Mouse (Mus musculus) v-Abl transformed pro-B cells (cell line): ENCODE data around the gene Poc1a.

Experiments used
- in situ Hi-C, 2 experiments: fragments of 400-800 bp; cut with MboI; formaldehyde crosslinking; loops; one replicate each; pipeline ENCODE4 v1.15.1; 2025; ENCODE audit not compliant: unreplicated experiment in 2 of 2

The Poc1a gene

DNA sequence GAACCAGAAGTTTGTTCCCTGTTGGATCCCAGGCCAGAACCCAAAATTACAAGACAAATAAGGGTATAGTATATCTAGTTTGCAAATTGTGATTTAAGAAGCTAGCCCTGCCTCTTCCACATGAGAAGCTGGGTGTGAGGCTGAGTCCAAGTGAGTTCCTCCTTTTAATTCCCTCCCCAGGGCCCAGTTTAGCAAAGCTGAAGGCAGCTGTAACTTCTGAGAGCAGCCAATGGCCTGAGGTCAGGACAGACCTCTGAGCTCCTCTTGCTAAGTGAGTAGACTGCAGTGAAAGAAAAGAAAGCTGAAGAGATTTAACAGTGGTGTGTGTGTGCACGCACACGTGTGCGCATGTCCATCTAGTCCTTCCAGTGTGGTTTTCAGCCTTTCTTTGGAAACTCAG, 41.6 kb downstream of the Poc1a start:
- in situ Hi-C loops = no loop called here

DNA sequence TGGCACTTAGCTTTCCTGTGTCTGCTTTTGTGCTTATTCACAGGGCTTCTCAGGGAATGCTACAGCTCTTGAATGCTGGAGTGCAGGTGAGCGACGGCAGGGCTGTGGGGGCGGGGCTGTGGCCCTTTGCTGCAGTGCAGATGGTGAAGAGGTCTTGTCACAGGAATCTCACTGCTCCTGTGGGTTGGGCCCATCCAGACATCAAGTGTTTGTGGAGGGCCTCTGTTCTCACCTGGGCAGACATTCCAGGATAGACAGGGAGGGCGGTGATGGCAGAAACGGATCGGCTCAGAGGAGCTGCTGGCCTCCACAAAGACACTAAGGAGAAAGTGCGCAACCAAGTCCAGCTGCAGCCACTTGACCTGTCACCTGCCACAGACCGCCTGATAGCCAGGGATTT, 45.4 kb downstream of the Poc1a start:
- in situ Hi-C loops = no loop called here

DNA sequence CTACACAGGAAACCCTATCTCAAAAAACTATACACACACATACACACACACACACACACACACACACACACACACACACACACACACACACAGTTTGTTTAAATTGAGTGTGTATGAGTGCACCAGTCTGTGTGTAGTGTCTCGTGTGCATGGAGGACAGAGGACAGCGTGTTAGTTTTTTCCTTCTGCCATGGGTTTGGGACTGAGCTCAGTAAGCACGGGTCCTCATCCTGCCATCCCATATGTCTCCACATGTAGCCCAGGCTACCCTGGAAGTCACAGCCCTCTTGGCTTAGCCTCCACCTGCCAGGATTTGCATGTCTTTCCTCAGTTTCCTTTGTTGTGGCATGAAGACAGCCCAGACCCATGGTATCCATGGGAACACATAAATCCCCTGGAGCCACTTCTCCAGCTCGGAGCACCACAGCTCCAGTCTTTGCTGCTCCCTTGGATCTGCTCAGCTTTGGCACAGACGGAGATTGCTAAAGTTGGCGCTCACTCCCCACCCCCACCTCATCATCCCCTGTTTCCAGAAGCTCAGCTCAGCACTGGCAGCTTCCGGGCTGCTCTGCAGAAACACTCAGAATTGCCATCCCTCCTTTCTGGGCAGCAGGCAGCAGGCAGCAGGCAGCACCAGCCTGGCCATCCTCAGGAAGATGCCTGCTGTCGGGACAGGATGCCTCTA, 46.4 kb downstream of the Poc1a start:
- in situ Hi-C loops = no loop called here

DNA sequence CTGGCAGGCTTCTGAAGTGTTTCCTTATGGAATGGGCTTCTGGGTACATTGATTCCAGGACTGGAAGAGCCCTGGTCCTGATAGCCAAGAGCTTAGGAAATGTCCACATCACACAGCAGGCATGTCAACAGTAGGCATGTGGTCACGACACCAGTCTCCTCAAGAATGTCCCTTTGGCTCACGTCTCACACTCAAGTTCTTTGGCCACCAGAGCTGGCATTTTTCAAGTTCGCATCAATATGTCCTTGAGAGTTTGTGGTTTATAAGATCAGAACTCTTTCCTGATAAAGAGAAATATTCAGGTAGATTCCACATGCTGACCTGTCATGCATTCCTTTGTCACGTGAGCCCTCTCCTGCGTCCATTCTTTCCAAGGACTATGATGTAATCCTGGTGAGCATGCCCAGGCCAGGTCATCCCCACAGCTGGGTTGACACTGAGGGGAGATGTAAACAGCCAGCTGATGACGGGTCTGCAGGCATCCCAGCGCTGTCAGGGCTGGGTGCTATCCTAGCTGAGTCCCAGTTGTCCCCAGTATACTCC, 47.3 kb downstream of the Poc1a start:
- in situ Hi-C loops = no loop called here

DNA sequence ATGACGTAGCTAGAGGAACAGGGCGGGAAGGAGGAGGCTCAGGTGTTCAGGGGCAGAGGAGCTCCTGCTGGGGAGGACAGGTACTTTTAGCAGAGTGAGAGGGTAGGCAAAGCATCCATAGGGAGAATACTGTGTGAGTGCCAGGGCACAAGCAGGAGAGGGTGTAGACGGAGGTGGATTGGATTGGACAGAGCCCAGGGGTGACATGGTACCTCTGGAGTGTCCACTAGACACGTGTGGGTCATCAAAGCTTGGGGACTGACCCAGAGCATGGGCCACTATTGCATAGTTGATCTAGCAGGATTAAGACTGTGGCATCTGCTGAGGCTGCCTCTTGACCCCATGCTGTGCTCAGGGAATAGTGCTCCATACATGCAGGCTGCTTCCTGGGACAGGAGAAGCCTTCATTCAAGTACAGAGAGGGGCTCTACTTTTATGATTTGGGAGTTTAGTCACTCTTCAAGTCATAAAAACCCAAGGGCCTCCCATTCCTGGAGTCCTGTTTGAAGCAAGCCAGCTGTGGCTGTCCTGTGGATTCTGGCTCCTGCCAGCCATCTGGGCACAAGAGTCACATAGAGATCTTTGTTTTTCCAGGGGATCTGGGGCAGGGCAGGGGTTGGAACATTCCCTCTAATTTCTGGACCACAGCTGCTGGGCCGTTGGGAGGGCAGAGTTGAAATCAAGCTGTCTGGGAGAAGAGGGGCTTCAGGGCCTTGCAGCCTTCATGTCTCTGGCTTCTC, 48.1 kb downstream of the Poc1a start:
- in situ Hi-C loops = no loop called here

DNA sequence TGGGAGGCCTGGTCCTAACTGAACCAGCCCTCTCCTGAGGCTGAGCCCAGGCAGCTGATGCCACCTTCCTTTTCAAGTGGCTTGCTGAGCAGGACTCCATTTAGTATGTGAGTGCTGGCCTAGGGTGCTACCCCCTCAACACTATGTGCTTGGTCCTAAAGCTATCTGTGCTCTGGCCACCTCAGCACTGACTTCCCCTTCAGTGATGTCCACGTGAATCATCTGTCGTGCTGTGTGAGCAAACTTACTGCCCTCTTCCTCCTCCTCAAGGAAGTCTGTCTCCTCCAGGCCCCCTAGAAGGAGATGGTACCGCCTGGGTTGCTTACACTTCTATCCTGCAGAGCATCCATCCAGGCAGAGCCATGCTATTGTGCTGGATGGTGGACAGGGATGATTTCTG, 51.9 kb downstream of the Poc1a start:
- in situ Hi-C loops = no loop called here

DNA sequence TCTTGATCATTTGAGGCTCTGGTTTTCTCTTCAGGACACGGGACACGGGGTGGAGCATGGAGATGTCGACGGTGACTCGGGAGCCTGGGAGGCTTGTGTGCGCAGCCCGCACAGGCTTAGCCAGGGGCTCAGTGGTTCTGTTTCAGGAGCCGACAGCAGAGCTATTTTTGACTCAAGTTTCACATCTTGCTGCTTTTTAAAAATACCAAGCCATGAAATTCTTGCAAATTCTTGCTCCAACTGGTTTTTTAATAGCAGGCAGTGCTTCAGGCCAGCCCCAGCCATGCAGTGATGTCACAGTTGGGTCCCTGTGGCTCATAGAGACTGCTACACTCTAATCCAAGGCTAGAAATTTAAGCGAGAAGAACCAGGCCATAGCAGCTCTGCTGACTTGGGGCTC, 56.8 kb downstream of the Poc1a start:
- in situ Hi-C loops = no loop called here

DNA sequence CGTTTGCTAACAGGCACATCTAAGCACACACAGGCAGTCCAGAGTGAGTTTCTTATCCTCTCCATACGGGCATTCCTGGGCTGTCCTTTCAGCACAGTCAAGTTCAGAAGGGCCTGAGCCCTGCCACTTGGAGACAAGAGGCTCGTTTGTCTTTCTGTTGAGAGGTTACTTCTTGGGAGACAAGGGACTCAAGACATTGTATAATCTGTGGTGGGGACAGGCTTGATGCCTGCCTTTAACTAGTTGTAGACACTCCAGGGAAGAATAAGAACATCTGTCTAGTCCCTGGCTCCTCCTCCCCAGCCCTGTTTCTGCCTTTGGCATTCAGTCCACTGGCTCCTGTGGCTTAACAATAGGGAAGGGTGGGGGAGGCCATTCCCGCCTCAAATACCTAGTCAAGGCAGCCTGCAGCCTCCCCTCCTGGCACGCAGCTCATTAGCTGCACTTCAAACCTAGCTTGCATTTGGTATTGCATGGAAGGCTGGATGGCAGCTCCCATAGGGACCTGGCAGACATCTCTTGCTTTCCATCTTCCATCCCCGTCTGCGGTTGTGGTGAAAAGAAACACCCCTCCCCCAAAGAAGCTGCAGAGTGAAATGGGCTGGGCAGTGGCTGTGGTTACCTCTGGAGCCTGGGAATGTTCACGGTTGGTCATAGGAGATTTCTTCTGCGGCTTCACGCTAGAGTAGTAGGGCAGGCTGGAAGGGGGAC, 57.8 kb downstream of the Poc1a start:
- in situ Hi-C loops = no loop called here

DNA sequence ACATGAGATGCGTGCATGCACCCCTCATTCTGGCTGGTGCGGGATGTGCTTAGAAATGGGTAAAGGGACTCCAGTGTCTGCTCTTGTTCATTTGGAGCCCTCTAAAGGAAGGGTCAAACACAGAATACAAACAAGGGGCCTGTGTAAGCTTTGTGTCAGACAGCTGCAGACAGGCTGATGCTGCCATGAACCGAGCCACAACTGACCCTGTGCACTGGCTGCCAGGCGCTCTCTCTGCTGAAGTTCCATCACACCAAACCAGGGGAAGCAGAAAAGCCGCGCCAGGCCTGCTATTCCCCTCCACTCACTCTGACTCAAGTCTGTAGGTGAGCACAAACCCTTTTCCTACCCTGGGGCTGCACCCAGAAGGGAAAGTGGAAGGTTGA, 58.3 kb downstream of the Poc1a start:
- in situ Hi-C loops = no loop called here

DNA sequence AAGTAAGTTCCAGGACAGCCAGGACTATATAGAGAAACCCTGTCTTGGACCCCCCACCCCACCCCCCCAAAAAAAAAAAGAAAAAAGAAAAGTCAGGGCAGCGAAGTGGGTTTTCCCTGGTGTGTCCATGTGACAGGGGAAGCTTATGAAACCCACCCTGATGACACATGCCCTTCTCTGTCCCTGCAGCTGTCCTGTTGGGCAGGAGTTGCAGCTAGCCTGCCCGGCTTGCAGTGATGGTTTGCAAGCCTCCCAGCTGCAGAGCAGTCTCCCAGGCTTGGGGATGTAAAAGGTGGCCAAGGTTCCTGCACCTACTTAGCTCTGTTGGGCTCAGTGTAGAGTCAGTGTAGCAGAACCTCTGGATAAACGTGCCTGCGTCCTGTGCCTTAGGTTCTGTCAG, 58.9 kb downstream of the Poc1a start:
- in situ Hi-C loops = no loop called here

DNA sequence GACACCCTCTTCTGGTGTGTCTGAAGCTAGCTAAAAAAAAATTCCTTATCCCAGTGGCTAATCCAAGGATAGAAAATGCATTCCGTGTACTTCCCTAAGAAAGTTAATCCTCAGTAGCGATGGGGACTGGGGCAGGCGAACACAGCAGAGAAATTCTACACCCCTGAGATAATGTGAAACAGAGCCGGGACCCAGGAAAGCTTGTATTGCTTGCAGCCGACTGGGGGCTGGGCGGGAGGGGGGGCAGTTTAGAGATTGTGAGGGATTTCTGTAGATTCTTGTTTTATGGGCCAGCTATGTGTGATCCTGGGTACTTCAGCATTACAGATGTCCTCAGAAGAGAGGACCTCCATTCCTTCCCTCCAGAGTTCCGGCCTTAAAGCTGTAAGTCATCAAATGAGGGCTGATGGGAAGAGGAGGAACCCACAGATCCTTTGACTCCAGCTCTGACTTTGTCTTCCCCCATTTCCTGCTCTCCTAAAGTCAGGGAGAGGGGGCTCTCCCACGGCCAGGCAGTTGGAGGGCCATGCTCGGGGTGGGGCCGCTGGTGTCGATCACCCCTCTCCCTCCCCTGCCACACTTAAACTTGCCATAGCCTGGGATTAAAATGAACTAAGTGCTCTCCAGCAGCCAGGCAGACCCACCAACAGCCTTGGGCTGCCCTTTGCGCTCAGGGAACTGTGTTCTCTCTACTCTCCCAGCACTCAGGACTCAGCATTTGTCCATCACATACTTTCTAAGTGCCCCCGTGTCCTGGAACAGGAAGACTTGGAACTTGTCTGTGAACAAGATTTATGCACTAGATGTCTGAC, 59.8 kb downstream of the Poc1a start:
- in situ Hi-C loops = no loop called here

DNA sequence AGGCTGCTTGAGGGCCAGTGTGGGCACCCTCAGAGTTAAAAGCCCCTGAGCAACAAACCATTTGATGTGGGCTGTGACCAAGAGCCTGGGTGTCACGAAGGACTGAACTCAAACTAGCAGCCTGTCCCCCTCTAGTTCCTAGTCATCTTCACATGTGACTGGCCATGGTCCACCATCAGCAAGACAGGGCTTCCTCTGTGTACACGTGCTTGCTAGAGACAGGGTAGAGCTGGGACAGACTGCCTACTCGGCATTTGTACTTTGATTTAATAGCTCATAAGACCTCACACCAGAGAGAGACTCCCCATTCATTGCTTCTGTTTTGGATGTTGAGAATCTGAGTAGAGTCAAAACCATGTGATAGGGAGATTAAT, 60.4 kb downstream of the Poc1a start:
- in situ Hi-C loops = no loop called here

DNA sequence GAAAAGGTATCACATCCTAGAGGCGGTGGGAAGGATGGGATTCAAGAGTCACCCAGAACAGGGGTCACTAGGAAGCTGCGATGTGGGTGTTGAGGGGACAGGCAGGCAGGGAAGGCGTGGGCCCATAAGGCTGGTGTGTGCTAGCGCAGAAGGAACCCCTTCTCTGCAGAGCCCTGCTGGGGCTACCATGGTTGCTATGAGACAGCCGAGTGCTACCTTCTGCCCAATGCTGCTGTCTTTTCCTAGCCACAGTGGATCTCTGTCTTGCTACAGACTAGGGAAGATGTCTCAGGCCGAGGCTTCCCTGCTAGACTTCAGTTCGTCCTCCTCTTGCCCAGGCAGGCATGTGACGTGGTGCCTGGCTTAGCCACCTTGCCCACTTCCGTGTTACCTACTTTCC, 61.7 kb downstream of the Poc1a start:
- in situ Hi-C loops = no loop called here

DNA sequence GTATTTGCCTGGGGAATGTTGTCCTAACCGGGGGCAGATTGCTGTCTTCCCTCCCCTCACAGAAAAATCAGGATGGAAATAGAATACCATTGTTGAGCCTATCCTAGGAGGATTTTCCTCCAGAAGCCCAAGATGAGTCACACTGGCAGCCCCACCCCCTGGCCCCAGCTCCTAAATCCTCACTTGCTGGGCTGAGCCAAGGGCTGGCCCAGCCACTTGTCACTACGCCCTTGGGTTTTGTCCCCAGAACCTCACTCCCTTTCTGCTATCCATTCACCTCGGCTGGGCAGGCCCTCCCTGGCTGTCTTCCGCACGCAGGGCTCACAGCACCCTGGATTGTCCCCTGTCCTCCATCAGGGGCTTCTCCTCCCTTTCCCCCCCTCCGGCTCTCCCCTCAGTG, 64.3 kb downstream of the Poc1a start:
- in situ Hi-C loops = loop anchor here (5.0 kb wide), 1 partner anchor 77 kb away; no protein-coding TSS in a partner anchor

DNA sequence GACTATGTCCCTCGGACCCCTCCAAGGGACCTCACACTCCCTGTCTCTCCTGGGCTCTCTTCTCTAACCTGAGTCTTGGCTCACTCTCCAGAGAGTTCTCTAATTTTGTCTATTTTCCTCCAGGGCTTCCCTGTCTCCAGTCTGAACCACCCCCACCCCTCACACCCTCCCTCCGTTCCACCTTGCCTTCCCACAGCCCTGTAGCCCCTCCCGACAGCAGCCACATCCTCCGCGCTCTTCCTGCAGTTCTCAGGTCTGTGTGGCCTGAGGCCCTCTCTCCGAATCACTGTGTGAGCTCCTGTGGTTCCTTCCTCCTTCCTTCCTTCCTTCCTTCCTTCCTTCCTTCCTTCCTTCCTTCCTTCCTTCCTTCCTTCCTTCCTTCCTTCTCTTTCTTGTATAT, 64.8 kb downstream of the Poc1a start:
- in situ Hi-C loops = loop anchor here (5.0 kb wide), 1 partner anchor 77 kb away; no protein-coding TSS in a partner anchor

DNA sequence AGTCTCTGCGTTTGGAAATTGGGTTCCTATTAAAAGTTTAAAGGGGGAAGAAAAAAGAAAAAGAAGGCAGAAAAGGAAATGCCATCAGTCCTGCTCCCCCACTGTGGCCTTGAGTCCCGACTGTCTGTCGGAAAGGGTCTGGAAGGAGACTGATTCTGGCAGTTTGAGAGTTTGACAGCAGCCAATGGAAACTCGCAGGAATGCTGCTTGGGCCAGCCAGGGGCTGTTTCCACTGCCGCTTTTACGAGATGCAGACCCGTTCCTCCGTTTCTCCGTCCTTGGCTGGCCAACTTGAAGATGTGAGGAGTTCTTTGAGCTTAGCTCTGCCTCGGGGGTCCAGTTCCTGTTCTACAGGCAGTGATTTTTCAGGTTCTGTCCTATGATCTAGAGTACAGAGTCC, 67.4 kb downstream of the Poc1a start:
- in situ Hi-C loops = loop anchor here (5.0 kb wide), 1 partner anchor 74 kb away; no protein-coding TSS in a partner anchor

DNA sequence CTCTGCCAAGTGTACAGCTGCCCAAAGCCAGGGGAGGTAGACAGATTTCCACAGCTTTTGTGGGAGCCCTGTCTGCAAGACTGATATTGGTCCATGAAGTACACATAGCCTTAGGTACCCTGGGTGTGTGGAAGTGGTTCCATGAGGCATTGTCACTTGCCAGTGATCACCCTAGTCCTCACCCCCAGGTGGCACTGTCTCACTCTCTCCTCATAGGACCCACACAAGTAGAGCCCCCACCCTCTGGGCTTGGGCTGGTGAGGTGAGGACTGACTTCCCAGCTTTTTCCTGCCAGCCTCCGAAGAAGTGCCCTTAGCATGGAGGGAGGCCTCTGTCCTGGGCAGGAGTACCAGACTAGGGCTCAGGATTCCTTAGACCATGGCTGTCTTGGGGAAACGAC, 68.2 kb downstream of the Poc1a start:
- in situ Hi-C loops = loop anchor here (5.0 kb wide), 1 partner anchor 73 kb away; no protein-coding TSS in a partner anchor

DNA sequence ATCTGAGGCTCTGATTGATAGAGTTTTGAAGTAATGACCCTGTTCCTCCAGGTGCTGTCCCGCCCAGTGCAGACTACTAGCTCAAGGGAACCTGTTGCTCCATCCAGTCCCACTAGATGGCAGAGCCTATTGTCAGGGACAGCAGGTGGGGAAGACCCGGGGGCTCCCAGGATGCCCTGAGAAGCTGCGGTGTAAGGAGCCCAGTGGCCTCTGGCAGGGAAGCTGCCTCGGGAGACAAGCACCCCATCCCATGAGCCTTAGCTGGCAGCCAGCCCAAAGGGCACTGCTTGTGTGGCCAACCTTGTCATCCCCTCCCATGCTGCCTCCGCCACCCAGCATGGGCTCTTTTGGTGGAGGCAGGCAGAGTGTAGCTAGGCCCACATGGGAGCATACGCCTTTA, 70.3 kb downstream of the Poc1a start:
- in situ Hi-C loops = loop anchor here in 1 of 2 experiments (5.0 kb wide), 1 partner anchor 44 kb away; no protein-coding TSS in a partner anchor

DNA sequence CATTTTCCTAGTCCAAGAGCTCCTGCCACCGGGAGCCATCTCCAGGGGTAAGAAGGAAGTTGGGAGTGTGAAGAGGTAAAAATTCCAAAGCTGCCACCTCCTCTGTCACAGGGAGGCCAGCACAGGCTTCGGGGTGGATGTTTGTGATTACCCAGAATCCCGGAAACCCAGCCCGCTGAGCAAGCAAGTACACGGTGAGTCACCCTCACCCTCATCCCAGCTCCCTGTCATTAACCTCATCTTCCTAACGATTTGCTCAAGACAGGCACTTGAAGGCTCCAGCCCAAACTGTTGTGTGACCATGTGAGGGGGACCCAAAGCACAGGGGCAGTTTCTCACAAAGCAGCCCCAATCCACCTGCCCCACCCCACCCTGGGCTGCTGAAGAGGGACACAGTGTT, 72.9 kb downstream of the Poc1a start:
- in situ Hi-C loops = loop anchor here in 1 of 2 experiments (5.0 kb wide), 1 partner anchor 46 kb away; no protein-coding TSS in a partner anchor

DNA sequence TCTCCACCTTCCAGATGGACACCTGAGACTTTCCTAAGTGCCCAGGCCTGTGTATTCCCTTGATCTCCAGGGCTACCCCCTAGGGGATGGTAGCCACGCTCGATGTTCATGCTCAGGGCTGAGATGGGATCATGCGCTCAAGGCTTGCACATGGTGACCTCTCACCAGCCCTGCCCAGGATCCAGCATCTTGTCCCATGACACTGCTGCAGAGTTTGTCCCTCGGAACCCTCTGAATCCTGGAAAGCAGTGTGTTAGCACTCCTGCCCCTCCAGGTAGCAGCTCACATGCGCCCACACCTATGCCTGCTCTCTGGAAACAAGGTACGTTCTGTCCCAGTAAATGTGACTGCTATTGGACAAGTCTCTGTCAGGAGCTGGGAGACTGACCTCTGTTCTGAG, 73.9 kb downstream of the Poc1a start:
- in situ Hi-C loops = loop anchor here in 1 of 2 experiments (5.0 kb wide), 1 partner anchor 48 kb away; no protein-coding TSS in a partner anchor
